Mouse (Mus musculus) bone marrow macrophage, adult 2 months (primary cell): ENCODE measurements around the gene Zc3h7b.

Source experiments
- CTCF ChIP-seq: IDR thresholded peaks from 2 replicates; pipeline ENCODE4 v1.5.1; 2012; ENCODE audit warnings: low read depth, mild to moderate bottlenecking, low read length, moderate library complexity
- POLR2A ChIP-seq: IDR thresholded peaks from 2 replicates; pipeline ENCODE4 v1.6.1; 2012; ENCODE audit warnings: mild to moderate bottlenecking, low read depth, low read length, borderline replicate concordance

DNA sequence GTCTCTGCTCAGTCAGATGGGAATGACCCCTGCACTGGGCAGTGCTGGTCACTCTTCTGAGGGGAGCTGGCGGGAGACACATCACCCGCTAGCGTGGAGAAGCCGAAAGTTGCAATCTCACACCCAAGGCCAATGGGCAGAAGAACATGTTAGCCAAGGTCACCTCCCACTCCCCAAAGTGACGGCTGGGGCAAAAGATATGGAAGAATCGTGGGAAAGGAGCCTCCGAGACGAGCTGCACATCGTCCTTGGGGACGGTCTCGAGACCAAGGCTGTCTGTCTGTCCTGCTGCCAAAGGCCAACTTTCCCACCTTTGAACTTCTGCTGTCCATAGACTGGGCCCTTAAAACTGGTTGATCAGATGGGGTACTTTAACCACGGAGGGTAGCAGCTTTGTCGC, 42.7 kb downstream of the Zc3h7b start:
- TF ChIP-seq CTCF (no peak), POLR2A (no peak)
